Mouse (Mus musculus): ENCODE results near the gene Prss34.

Prss34 gene

GRCm38 (mm10) chr17:25298094-25298493 is at the start of gene Prss34:
Gene Prss34, plus strand, starts transcription at chr17:25298394.
- DNase-seq (ENCODE audit: low spot score): no peak

- no peak for DNase-seq (ENCODE audit: low spot score)
Measured at GRCm38 (mm10) chr17:25250181-25250835, 47.9 kb upstream of the Prss34 start.

- no peak for DNase-seq (ENCODE audit: low spot score)
Measured at GRCm38 (mm10) chr17:25252643-25253042, 45.6 kb upstream of the Prss34 start.

- no peak for DNase-seq (ENCODE audit: low spot score)
Measured at GRCm38 (mm10) chr17:25253760-25254159, 44.4 kb upstream of the Prss34 start.

GRCm38 (mm10) chr17:25255110-25255509 is 43.1 kb upstream of the Prss34 start:
- DNase-seq (ENCODE audit: low spot score): no peak

GRCm38 (mm10) chr17:25256140-25256754 is 41.9 kb upstream of the Prss34 start, which contains the start of gene Baiap3:
Gene Baiap3, minus strand, starts transcription at chr17:25256364.
- no peak for DNase-seq (ENCODE audit: low spot score)

- no peak for DNase-seq (ENCODE audit: low spot score)
Measured at GRCm38 (mm10) chr17:25257804-25258261, 40.4 kb upstream of the Prss34 start.

GRCm38 (mm10) chr17:25264453-25264852 is 33.7 kb upstream of the Prss34 start:
- DNase-seq (ENCODE audit: low spot score): no peak

GRCm38 (mm10) chr17:25270795-25271335 is 27.3 kb upstream of the Prss34 start:
- DNase-seq (ENCODE audit: low spot score): no peak

- DNase-seq (ENCODE audit: low spot score): no peak
Measured at GRCm38 (mm10) chr17:25272326-25272725, 25.9 kb upstream of the Prss34 start.

- peak; percentile 84 for DNase-seq (ENCODE audit: low spot score)
Measured at GRCm38 (mm10) chr17:25272951-25273705, 25.1 kb upstream of the Prss34 start.

GRCm38 (mm10) chr17:25273706-25274501 is 24.3 kb upstream of the Prss34 start:
- DNase-seq (ENCODE audit: low spot score): peak; percentile 95

GRCm38 (mm10) chr17:25274571-25275346 is 23.4 kb upstream of the Prss34 start, which contains the start of gene Ube2i:
Gene Ube2i, minus strand, starts transcription at chr17:25274622.
- no peak for DNase-seq (ENCODE audit: low spot score)

GRCm38 (mm10) chr17:25275833-25276232 is 22.4 kb upstream of the Prss34 start:
- no peak for DNase-seq (ENCODE audit: low spot score)

- no peak for DNase-seq (ENCODE audit: low spot score)
Measured at GRCm38 (mm10) chr17:25282133-25282532, 16.1 kb upstream of the Prss34 start.

- peak; percentile 66 for DNase-seq (ENCODE audit: low spot score)
Measured at GRCm38 (mm10) chr17:25285033-25285432, 13.2 kb upstream of the Prss34 start.

- DNase-seq (ENCODE audit: low spot score): no peak
Measured at GRCm38 (mm10) chr17:25288842-25289241, 9.4 kb upstream of the Prss34 start.

- no peak for DNase-seq (ENCODE audit: low spot score)
Measured at GRCm38 (mm10) chr17:25290411-25290810, 7.8 kb upstream of the Prss34 start.

GRCm38 (mm10) chr17:25293495-25293894 is 4.7 kb upstream of the Prss34 start:
- no peak for DNase-seq (ENCODE audit: low spot score)

GRCm38 (mm10) chr17:25294111-25294510 is 4.1 kb upstream of the Prss34 start:
- DNase-seq (ENCODE audit: low spot score): no peak

GRCm38 (mm10) chr17:25308346-25308745 is 10.2 kb downstream of the Prss34 start, which contains the start of gene Prss28:
Gene Prss28, plus strand, starts transcription at chr17:25308646.
- DNase-seq (ENCODE audit: low spot score): no peak
